Mouse (Mus musculus) megakaryocyte progenitor cell, adult 5-6 weeks (primary cell): Measurements from ENCODE around the gene Klf16. TPM values are rescaled to one million over a fixed set of nuclear protein-coding genes. Genes with fewer than 3 reads are reported as not detected.

Experiments
- ATAC-seq: replicated peaks from 2 replicates; pipeline ENCODE4 v1.8.0; 2016; ENCODE audit warnings: mild to moderate bottlenecking, moderate TSS enrichment, inconsistent platforms; ENCODE audit not compliant: poor library complexity
- total RNA-seq, 2 experiments: library from RNA; stranded (forward) in 1 of 2; stranded (reverse) in 1 of 2; fragments of 157-497, 149-512 nt in 1 of 2; fragments of 200-1000 nt in 1 of 2; gene quantifications; 2 replicates each; pipeline versions ENCODE4 v1.2.3 to v1.2.4; 2015 to 2017

Gene Klf16
- total RNA-seq, 2 experiments from 2014 or later = 5.3 to 6.0 TPM

DNA sequence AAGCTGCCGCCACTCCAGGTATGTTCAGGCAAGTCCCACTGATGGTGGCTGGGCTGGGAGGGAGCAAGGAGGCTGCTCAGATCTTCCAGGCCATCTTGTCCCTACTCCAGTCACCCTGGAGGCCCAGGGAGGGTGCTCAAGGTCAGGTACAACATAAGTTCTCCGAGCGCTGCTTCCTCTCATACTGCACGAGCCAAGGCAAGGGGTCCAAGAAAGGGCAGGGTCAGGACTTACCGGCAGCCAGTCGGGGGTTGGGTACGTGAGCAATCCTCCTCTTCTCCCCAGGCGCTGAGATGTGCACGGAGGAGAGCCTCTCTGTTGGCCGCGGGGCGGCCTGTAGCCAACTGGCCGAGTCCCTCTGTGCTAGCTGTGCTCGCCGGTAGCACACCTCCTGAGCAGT lies 29.6 kb downstream of the Klf16 start:
- ATAC-seq = no peak

DNA sequence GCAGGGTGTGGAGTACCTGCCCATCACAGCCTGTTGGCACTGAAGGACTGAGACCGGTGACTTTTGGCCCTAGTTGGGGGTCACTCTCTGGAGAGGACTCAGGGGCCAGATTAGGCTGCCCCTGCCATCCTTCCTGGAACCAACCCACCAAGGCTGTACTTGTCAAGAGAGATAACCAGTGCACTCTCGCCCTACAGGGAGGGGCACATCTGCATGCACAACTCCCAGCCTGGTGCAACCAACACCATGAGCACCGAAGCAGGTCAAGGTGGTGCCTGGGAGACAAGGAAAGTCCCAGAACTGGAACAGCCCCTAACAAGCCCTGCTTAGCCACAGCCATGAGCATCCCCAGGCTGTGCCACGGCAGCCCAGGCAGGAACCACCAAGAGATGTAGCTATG lies 30.2 kb downstream of the Klf16 start:
- ATAC-seq = peak; percentile 42

GRCm38 (mm10) chr10:80545590-80545989 lies 31.5 kb downstream of the Klf16 start:
- ATAC-seq = no peak

- ATAC-seq = no peak
Observed at GRCm38 (mm10) chr10:80543873-80544272, 33.2 kb downstream of the Klf16 start.

GRCm38 (mm10) chr10:80539493-80539892 lies 37.6 kb downstream of the Klf16 start:
- ATAC-seq = no peak

DNA sequence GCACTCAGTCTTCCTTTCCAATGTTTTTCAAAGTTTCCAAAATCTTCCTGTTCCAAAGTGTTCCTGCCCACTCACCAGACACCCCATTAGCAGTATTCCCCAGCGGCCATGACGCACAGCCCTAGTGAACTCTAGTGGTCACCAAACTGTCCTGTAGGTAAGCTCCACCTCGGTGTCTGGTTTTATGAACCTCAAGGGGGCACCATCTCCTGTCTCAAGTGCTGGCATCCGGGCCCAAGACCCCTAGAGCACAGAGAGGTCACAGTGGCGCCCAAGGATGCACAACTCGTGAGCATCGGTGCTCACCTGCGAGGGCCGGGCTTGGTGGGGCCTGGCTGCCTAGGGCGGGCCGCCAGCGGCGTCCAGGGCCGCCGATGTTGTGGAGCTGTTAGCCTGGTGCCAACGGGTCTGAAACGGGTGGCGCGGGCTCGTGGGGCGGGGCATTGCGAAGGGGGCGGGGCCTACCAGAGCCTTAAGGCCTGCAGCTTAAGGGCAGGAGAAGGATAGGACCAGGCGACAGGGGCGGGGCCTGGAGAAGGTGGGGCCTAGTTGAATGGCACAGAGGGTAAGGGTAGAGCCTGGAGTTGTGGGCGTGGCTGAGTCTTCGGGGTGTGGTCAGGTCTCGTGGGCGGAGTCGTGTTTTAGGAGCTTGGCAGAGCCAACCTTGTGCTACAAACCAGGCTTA lies 38.3 kb downstream of the Klf16 start, which contains the start of gene Atp8b3:
Gene Atp8b3 (minus strand): TSS at position 415 of the 685 bp plus-strand sequence.
- ATAC-seq = peak; percentile 92

GRCm38 (mm10) chr10:80538180-80538579 lies 38.9 kb downstream of the Klf16 start:
- no peak for ATAC-seq

- no peak for ATAC-seq
Observed at GRCm38 (mm10) chr10:80535711-80536110, 41.4 kb downstream of the Klf16 start.

GRCm38 (mm10) chr10:80535071-80535470 lies 42.0 kb downstream of the Klf16 start:
- ATAC-seq = peak; percentile 14; the same call in 1 of the 2 replicates

DNA sequence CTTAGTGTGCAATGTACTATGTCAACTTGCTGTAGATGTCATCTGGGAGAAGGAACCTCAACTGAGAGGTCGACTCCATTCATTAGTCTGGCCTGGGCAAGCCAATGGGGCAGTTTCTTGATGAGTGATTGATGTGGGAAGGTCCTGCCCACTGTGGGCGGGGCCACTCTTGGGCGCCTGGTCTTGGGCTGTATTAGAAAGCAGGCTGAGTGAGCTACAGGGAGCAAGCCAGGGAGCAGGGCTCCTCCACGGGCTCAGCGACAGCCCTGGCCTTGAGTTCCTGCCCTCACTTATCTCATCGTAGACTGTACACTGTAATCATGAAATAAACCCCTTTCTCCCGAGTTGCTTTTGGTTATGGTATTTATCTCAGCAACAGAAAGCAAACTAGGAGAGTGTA lies 43.4 kb downstream of the Klf16 start:
- peak; percentile 58 for ATAC-seq

GRCm38 (mm10) chr10:80532783-80533182 lies 44.3 kb downstream of the Klf16 start:
- peak; percentile 59 for ATAC-seq

DNA sequence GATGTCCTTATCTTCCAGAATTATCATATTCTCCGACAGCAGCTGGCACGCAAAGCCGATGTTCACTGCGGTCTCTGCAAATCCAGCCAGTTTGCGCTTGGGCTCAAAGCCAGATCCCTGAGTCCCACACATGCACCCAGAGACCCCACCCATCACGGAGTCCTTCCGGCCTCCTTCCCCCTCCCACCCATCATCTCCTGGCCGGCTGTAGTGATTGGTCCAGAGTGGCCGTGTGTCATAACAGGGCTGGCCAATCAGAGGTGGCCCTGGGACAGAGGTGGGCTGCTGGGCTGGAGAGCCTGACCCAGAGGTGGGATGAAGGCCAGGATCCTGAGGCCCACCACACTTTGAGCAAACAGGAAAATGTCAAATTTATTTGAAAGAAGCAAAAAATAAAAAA lies 50.9 kb downstream of the Klf16 start:
- ATAC-seq = no peak

- peak; percentile 48; the same call in 1 of the 2 replicates for ATAC-seq
Observed at GRCm38 (mm10) chr10:80523299-80523698, 53.8 kb downstream of the Klf16 start.

DNA sequence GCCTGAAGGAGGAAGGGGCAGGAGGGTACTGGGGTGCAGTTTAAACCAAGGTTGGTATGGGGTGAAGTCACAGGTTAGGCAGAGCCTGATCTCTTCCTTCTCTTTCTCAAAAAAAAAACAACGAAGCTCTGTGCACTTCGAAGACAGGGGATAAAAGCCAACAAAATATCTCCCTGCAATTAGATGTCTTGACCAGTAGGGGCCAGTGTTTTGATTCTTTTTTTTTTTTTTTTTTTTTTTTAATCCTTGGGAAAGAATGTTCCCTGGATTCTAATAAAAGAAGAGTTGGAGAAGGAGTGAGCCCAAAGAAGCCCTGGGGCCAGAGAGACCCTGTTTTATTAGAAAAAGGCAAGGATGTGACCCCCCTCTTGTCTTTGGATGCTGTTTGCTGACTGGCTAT lies 57.8 kb downstream of the Klf16 start:
- no peak for ATAC-seq

Other genes starting within 250 kb of the Klf16 start
- gene Pcsk4, start 247.8 kb downstream of the Klf16 start, total RNA-seq (2015) = 5.3 and 7.0 TPM in 2 replicates
- 0.67 and 1.8 TPM in 2 replicates for gene Pcsk4, start 247.8 kb downstream of the Klf16 start, total RNA-seq (2017)
- gene Reep6, start 247.4 kb downstream of the Klf16 start, total RNA-seq (2015) = 2.7 and 3.8 TPM in 2 replicates
- gene Reep6, start 247.4 kb downstream of the Klf16 start, total RNA-seq (2017) = 1.2 and 1.5 TPM in 2 replicates
- 0.15 and 0.25 TPM in 2 replicates for gene Adamtsl5, start 228.9 kb downstream of the Klf16 start, total RNA-seq (2015)
- gene Adamtsl5, start 228.9 kb downstream of the Klf16 start, total RNA-seq (2017) = 0.20 and 0.46 TPM in 2 replicates
- not detected in 2 replicates for gene Plk5, start 220.9 kb downstream of the Klf16 start, total RNA-seq (2015)
- gene Plk5, start 220.9 kb downstream of the Klf16 start, total RNA-seq (2017) = not detected in 2 replicates
- gene Mex3d, start 189.7 kb downstream of the Klf16 start, total RNA-seq (2015) = 1.9 and 4.3 TPM in 2 replicates
- gene Mex3d, start 189.7 kb downstream of the Klf16 start, total RNA-seq (2017) = 2.7 and 7.9 TPM in 2 replicates
- gene Mbd3, start 177.8 kb downstream of the Klf16 start, total RNA-seq (2015) = 91.1 and 96.6 TPM in 2 replicates
- gene Mbd3, start 177.8 kb downstream of the Klf16 start, total RNA-seq (2017) = 82.8 and 90.8 TPM in 2 replicates
- 202 and 210 TPM in 2 replicates for gene Uqcr11, start 170.5 kb downstream of the Klf16 start, total RNA-seq (2015)
- gene Uqcr11, start 170.5 kb downstream of the Klf16 start, total RNA-seq (2017) = 184 and 263 TPM in 2 replicates
- gene Tcf3, start 143.7 kb downstream of the Klf16 start, total RNA-seq (2015) = 29.9 and 35.3 TPM in 2 replicates
- gene Tcf3, start 143.7 kb downstream of the Klf16 start, total RNA-seq (2017) = 33.5 and 51.0 TPM in 2 replicates
- not detected in 2 replicates for gene Onecut3, start 82.5 kb downstream of the Klf16 start, total RNA-seq (2015)
- gene Onecut3, start 82.5 kb downstream of the Klf16 start, total RNA-seq (2017) = not detected in 2 replicates
- not detected in 2 replicates for gene Atp8b3, start 38.2 kb downstream of the Klf16 start, total RNA-seq (2015)
- gene Atp8b3, start 38.2 kb downstream of the Klf16 start, total RNA-seq (2017) = not detected in 2 replicates
- gene Rexo1, start 15.8 kb downstream of the Klf16 start, total RNA-seq (2015) = 34.1 and 35.2 TPM in 2 replicates
- gene Rexo1, start 15.8 kb downstream of the Klf16 start, total RNA-seq (2017) = 17.1 and 19.2 TPM in 2 replicates
- 59.7 and 79.8 TPM in 2 replicates for gene Abhd17a, start 13.0 kb upstream of the Klf16 start, total RNA-seq (2015)
- gene Abhd17a, start 13.0 kb upstream of the Klf16 start, total RNA-seq (2017) = 20.5 and 29.4 TPM in 2 replicates
- gene Scamp4, start 25.6 kb upstream of the Klf16 start, total RNA-seq (2015) = 25.9 and 27.2 TPM in 2 replicates
- 11.2 and 15.9 TPM in 2 replicates for gene Scamp4, start 25.6 kb upstream of the Klf16 start, total RNA-seq (2017)
- gene Adat3, start 25.6 kb upstream of the Klf16 start, total RNA-seq (2015) = 0.57 and 0.81 TPM in 2 replicates
- 0.08 TPM in 1 of 2 replicates, not detected in the other for gene Adat3, start 25.6 kb upstream of the Klf16 start, total RNA-seq (2017)
- gene Gm49322, start 28.7 kb upstream of the Klf16 start, total RNA-seq (2015) = 0.17 and 0.57 TPM in 2 replicates
- 0.61 TPM in 1 of 2 replicates, not detected in the other for gene Gm49322, start 28.7 kb upstream of the Klf16 start, total RNA-seq (2017)
- 39.1 and 43.1 TPM in 2 replicates for gene Csnk1g2, start 45.5 kb upstream of the Klf16 start, total RNA-seq (2015)
- 127 and 171 TPM in 2 replicates for gene Csnk1g2, start 45.5 kb upstream of the Klf16 start, total RNA-seq (2017)
- 10.5 and 13.2 TPM in 2 replicates for gene Btbd2, start 79.8 kb upstream of the Klf16 start, total RNA-seq (2015)
- gene Btbd2, start 79.8 kb upstream of the Klf16 start, total RNA-seq (2017) = 19.9 and 25.7 TPM in 2 replicates
- gene Mknk2, start 100.8 kb upstream of the Klf16 start, total RNA-seq (2015) = 40.1 and 46.2 TPM in 2 replicates
- 32.8 and 44.4 TPM in 2 replicates for gene Mknk2, start 100.8 kb upstream of the Klf16 start, total RNA-seq (2017)
- 26.4 and 31.9 TPM in 2 replicates for gene Mob3a, start 124.7 kb upstream of the Klf16 start, total RNA-seq (2015)
- gene Mob3a, start 124.7 kb upstream of the Klf16 start, total RNA-seq (2017) = 34.9 and 39.0 TPM in 2 replicates
- 7.0 and 13.6 TPM in 2 replicates for gene Izumo4, start 124.9 kb upstream of the Klf16 start, total RNA-seq (2015)
- gene Izumo4, start 124.9 kb upstream of the Klf16 start, total RNA-seq (2017) = 1.7 and 4.3 TPM in 2 replicates
- 31.5 and 40.3 TPM in 2 replicates for gene Ap3d1, start 164.9 kb upstream of the Klf16 start, total RNA-seq (2015)
- 34.7 and 48.7 TPM in 2 replicates for gene Ap3d1, start 164.9 kb upstream of the Klf16 start, total RNA-seq (2017)
- gene Dot1l, start 177.9 kb upstream of the Klf16 start, total RNA-seq (2015) = 29.2 and 34.8 TPM in 2 replicates
- 9.0 and 9.7 TPM in 2 replicates for gene Dot1l, start 177.9 kb upstream of the Klf16 start, total RNA-seq (2017)
- gene Sf3a2, start 220.9 kb upstream of the Klf16 start, total RNA-seq (2015) = 74.9 and 78.4 TPM in 2 replicates
- gene Sf3a2, start 220.9 kb upstream of the Klf16 start, total RNA-seq (2017) = 11.5 and 19.0 TPM in 2 replicates
- gene Plekhj1, start 221.3 kb upstream of the Klf16 start, total RNA-seq (2015) = 64.8 and 78.7 TPM in 2 replicates
- gene Plekhj1, start 221.3 kb upstream of the Klf16 start, total RNA-seq (2017) = 32.6 and 43.9 TPM in 2 replicates
- gene Amh, start 227.9 kb upstream of the Klf16 start, total RNA-seq (2015) = not detected in 2 replicates
- 0.14 TPM in 1 of 2 replicates, not detected in the other for gene Amh, start 227.9 kb upstream of the Klf16 start, total RNA-seq (2017)
- gene Jsrp1, start 236.2 kb upstream of the Klf16 start, total RNA-seq (2015) = not detected in 2 replicates
- not detected in 2 replicates for gene Jsrp1, start 236.2 kb upstream of the Klf16 start, total RNA-seq (2017)
- gene Oaz1, start 249.3 kb upstream of the Klf16 start, total RNA-seq (2015) = 1,168 and 1,276 TPM in 2 replicates
- gene Oaz1, start 249.3 kb upstream of the Klf16 start, total RNA-seq (2017) = 222 and 291 TPM in 2 replicates